Mouse (Mus musculus): Measurements from ENCODE around the gene Cd300lf.

DNA sequence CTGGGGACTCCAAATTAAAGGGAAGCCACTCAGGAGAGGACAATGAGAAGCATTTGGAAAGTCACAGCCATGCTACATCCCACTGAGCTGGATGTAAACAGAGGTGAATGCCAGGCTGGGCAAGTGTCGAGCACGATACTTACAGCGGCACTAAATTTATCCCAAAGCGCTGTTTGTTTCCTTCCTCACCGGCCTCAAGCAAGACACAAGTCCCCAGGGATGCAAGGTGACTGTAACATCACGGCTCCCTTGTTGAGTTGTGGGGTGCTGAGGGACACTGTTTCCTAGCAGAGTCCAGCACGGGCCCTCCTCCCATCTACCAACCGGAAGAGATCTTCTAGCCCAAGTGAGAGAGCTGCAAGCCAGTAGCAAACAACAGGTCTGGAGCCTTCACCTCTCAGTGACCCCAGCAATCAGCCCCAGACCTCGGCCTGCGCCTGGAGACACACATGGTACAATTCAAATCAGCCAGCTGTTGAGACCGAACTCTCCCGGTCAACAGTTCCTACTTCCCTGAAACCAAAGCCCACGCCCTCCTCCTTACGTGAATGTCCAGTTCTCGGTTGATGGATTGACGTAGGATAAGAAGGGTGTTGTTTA, 34.5 kb downstream of the Cd300lf start:
- TF ChIP-seq MYOD1 (IDR thresholded peaks at IDR 0.05; ENCODE audit: control insufficient read depth, insufficient read length, low read depth) (no peak), MYOG (IDR thresholded peaks at IDR 0.05; ENCODE audit: control insufficient read depth, extremely low read depth, insufficient read length) (no peak), MAX (IDR thresholded peaks at IDR 0.05) (no peak), CTCF (IDR thresholded peaks at IDR 0.05; ENCODE audit: control insufficient read depth, insufficient read depth, insufficient read length) (no peak), FOSL1 (IDR thresholded peaks at IDR 0.05; ENCODE audit: insufficient read depth, low read length, poor library complexity, severe bottlenecking) (no peak)
